Mouse (Mus musculus) neural tube, embryonic 14.5 days (tissue): ENCODE data around the gene Mpp2. TPM values are rescaled to one million over a fixed set of nuclear protein-coding genes. Genes with fewer than 3 reads are reported as not detected.

Source experiments
- ATAC-seq: fragments of 200-750 bp; cut with Nextera tagmentation; 2 replicates; pipeline ENCODE4 v1.8.0; 2017; ENCODE audit warnings: low read depth, mild to moderate bottlenecking, moderate TSS enrichment, moderate library complexity
- H3K27ac ChIP-seq: fragments of 300-500 bp; sonication (generic); 2 replicates; pipeline ENCODE4 v1.5.1; 2014; ENCODE audit warnings: low read depth, mild to moderate bottlenecking, control low read depth, low read length, moderate library complexity, mixed read lengths
- H3K27me3 ChIP-seq: fragments of 300-500 bp; sonication (generic); 2 replicates; pipeline ENCODE4 v1.6.1; 2014; ENCODE audit warnings: low read length; ENCODE audit not compliant: control insufficient read depth, insufficient read depth
- H3K36me3 ChIP-seq: fragments of 300-500 bp; sonication (generic); 2 replicates; pipeline ENCODE4 v1.6.1; 2014; ENCODE audit warnings: low read length, mixed read lengths; ENCODE audit not compliant: control insufficient read depth, insufficient read depth
- H3K4me1 ChIP-seq: fragments of 300-500 bp; sonication (generic); 2 replicates; pipeline ENCODE4 v1.6.1; 2014; ENCODE audit warnings: low read length; ENCODE audit not compliant: control insufficient read depth, insufficient read depth
- H3K4me2 ChIP-seq: fragments of 300-500 bp; sonication (generic); 2 replicates; pipeline ENCODE4 v1.6.1; 2014; ENCODE audit warnings: mild to moderate bottlenecking, low read depth, low read length, control low read depth
- H3K4me3 ChIP-seq: fragments of 300-500 bp; sonication (generic); 2 replicates; pipeline ENCODE4 v1.5.1; 2014; ENCODE audit warnings: low read depth, low read length, control low read depth, mixed read lengths
- H3K9ac ChIP-seq: fragments of 300-500 bp; sonication (generic); replicated peaks from 2 replicates; pipeline ENCODE4 v1.6.1; 2014; ENCODE audit warnings: low read depth, mild to moderate bottlenecking, control low read depth, low read length, mixed read lengths
- H3K9me3 ChIP-seq: fragments of 300-500 bp; sonication (generic); 2 replicates; pipeline ENCODE4 v1.6.1; 2016; ENCODE audit warnings: low read length; ENCODE audit not compliant: control insufficient read depth
- WGBS: fragments of 180-500 bp; shearing (Covaris S2); extraction: QIAGEN DNeasy Blood & Tissue Kit; methylation state at CpG from one replicate; pipeline ENCODE4 v1.1.7; 2014; 5-methylcytosine and 5-hydroxymethylcytosine counted together
- polyA plus RNA-seq: library from polyadenylated mRNA; unstranded; fragments of >200 nt; fragmentation: Nextera tagmentation; extraction: Ambion mirVana; gene quantifications from 2 replicates; pipeline ENCODE4 v1.2.1, GENCODE M21; 2014

The Mpp2 gene
- polyA plus RNA-seq, 1 experiment from 2014 or later, result 25.7 TPM

GRCm38 (mm10) chr11:102026694-102027360 lies 61.5 kb downstream of the Mpp2 start:
- no peaks in the 10 kb centered on the region for H3K9me3 ChIP-seq
- under 1% methylated on average over 60 of the region's 73 CpGs for WGBS
- H3K36me3 ChIP-seq, result no peaks in the 10 kb centered on the region
- H3K27ac ChIP-seq, result peak overlapping the region; percentile 91
- H3K27me3 ChIP-seq, result no peaks in the 10 kb centered on the region
- H3K9ac ChIP-seq, result peak overlapping the region; percentile 82
- H3K4me1 ChIP-seq, result peaks cover 19% of the 10 kb centered on the region
- H3K4me2 ChIP-seq, result peak overlapping the region; percentile 72
- ATAC-seq, result peak; percentile 91
- peak overlapping the region; percentile 77 for H3K4me3 ChIP-seq

- Histone ChIP-seq H3K4me1 (peaks cover 19% of the 10 kb centered on the region), H3K27me3 (no peaks in the 10 kb centered on the region), H3K27ac (peak overlapping the region; percentile 91), H3K9me3 (no peaks in the 10 kb centered on the region), H3K9ac (peak overlapping the region; percentile 82), H3K36me3 (no peaks in the 10 kb centered on the region), H3K4me2 (peak overlapping the region; percentile 72), H3K4me3 (peak overlapping the region; percentile 77)
- ATAC-seq, result peak; percentile 25
- 2% methylated on average over 22 of the region's 23 CpGs for WGBS
These were observed 62.2 kb downstream of the Mpp2 start for GRCm38 (mm10) chr11:102025991-102026660.

- H3K4me2 ChIP-seq, result peak overlapping the region; percentile 72
- H3K27me3 ChIP-seq, result no peaks in the 10 kb centered on the region
- 0 out of 2 replicates have a peak overlapping the region, but pooled peaks have one; percentile 0 for H3K9ac ChIP-seq
- H3K9me3 ChIP-seq, result no peaks in the 10 kb centered on the region
- 27% methylated on average over 7 of the region's 7 CpGs for WGBS
- H3K27ac ChIP-seq, result no peak overlapping the region
- ATAC-seq, result no peak
- H3K4me3 ChIP-seq, result peak overlapping the region; percentile 77
- no peaks in the 10 kb centered on the region for H3K36me3 ChIP-seq
- H3K4me1 ChIP-seq, result peaks cover 19% of the 10 kb centered on the region
These were observed 63.0 kb downstream of the Mpp2 start for GRCm38 (mm10) chr11:102025354-102025753.

GRCm38 (mm10) chr11:102024875-102025274 lies 63.4 kb downstream of the Mpp2 start:
- H3K27me3 ChIP-seq, result no peaks in the 10 kb centered on the region
- peaks cover 19% of the 10 kb centered on the region for H3K4me1 ChIP-seq
- H3K36me3 ChIP-seq, result no peaks in the 10 kb centered on the region
- 85% methylated on average over 4 of the region's 4 CpGs for WGBS
- H3K9me3 ChIP-seq, result no peaks in the 10 kb centered on the region
- H3K4me3 ChIP-seq, result no peak overlapping the region
- no peak overlapping the region for H3K9ac ChIP-seq
- peak overlapping the region; percentile 72 for H3K4me2 ChIP-seq
- H3K27ac ChIP-seq, result no peak overlapping the region
- no peak for ATAC-seq

- H3K9me3 ChIP-seq, result no peaks in the 10 kb centered on the region
- H3K4me1 ChIP-seq, result peaks cover 19% of the 10 kb centered on the region
- no peak overlapping the region for H3K4me3 ChIP-seq
- no peak overlapping the region for H3K4me2 ChIP-seq
- no peaks in the 10 kb centered on the region for H3K36me3 ChIP-seq
- H3K9ac ChIP-seq, result no peak overlapping the region
- 81% methylated on average over 6 of the region's 6 CpGs for WGBS
- no peak overlapping the region for H3K27ac ChIP-seq
- ATAC-seq, result no peak
- H3K27me3 ChIP-seq, result no peaks in the 10 kb centered on the region
These were observed 64.1 kb downstream of the Mpp2 start for GRCm38 (mm10) chr11:102024084-102024758.

GRCm38 (mm10) chr11:102023406-102023805 lies 64.9 kb downstream of the Mpp2 start:
- Histone ChIP-seq H3K36me3 (no peaks in the 10 kb centered on the region; the same call in 1 of the 2 replicates), H3K4me1 (peaks cover 19% of the 10 kb centered on the region), H3K27ac (no peak overlapping the region), H3K4me3 (no peak overlapping the region), H3K9me3 (no peaks in the 10 kb centered on the region), H3K9ac (no peak overlapping the region), H3K4me2 (no peak overlapping the region), H3K27me3 (no peaks in the 10 kb centered on the region)
- 66% methylated on average over 13 of the region's 13 CpGs for WGBS
- no peak for ATAC-seq

GRCm38 (mm10) chr11:102021196-102021595 lies 67.1 kb downstream of the Mpp2 start:
- H3K36me3 ChIP-seq, result peaks cover 3% of the 10 kb centered on the region; the same call in 1 of the 2 replicates
- H3K27me3 ChIP-seq, result no peaks in the 10 kb centered on the region
- no peak for ATAC-seq
- no peak overlapping the region for H3K27ac ChIP-seq
- 90% methylated on average over 5 of the region's 5 CpGs for WGBS
- H3K4me3 ChIP-seq, result no peak overlapping the region
- H3K9ac ChIP-seq, result no peak overlapping the region
- no peak overlapping the region for H3K4me2 ChIP-seq
- H3K9me3 ChIP-seq, result no peaks in the 10 kb centered on the region
- peaks cover 13% of the 10 kb centered on the region for H3K4me1 ChIP-seq

- peaks cover 3% of the 10 kb centered on the region; the same call in 1 of the 2 replicates for H3K36me3 ChIP-seq
- H3K9me3 ChIP-seq, result no peaks in the 10 kb centered on the region
- H3K27me3 ChIP-seq, result no peaks in the 10 kb centered on the region
- H3K9ac ChIP-seq, result no peak overlapping the region
- no peak overlapping the region for H3K4me2 ChIP-seq
- no peaks in the 10 kb centered on the region; the same call in 1 of the 2 replicates for H3K4me1 ChIP-seq
- H3K27ac ChIP-seq, result no peak overlapping the region
- H3K4me3 ChIP-seq, result no peak overlapping the region
- 64% methylated on average over 9 of the region's 9 CpGs for WGBS
- no peak for ATAC-seq
These were observed 68.6 kb downstream of the Mpp2 start for GRCm38 (mm10) chr11:102019736-102020135.

GRCm38 (mm10) chr11:102016136-102016535 lies 72.2 kb downstream of the Mpp2 start:
- Histone ChIP-seq H3K4me2 (no peak overlapping the region), H3K9ac (no peak overlapping the region), H3K4me1 (no peaks in the 10 kb centered on the region), H3K27ac (no peak overlapping the region), H3K4me3 (no peak overlapping the region), H3K27me3 (no peaks in the 10 kb centered on the region), H3K9me3 (no peaks in the 10 kb centered on the region), H3K36me3 (peaks cover 16% of the 10 kb centered on the region; the same call in 1 of the 2 replicates)
- no peak for ATAC-seq
- WGBS, result 90% methylated on average over 1 of the region's 1 CpGs
